21 mouse cellular contexts compared by ENCODE assay signal in the genomic region with DNA sequence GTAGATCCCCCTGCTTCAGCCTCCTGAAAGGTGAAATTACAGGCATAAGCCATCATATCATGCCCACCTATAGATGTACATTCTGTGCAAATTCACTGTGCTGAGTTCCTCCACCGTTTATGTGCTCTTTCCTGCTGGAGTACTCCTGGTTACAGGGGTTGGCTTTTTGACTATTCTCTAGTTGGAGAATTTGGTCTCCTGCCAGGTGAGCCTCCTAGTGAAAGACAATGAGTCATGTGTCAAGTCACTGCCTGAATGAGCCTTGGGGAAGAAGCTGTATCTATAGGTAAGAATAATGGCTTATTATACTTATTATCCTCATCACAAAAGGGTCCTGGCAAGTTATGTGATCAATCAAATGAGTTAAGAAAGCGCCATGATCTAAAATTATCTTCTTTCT.
A peak's percentile ranks its signal among the peaks of the same experiment; 100 is the strongest.
DNase-seq lines count a peak whose midpoint lies in the region; ATAC-seq and TF ChIP-seq lines count a peak whose summit lies in the region.
"Had no signal": no experiment of that assay in that cellular context is flagged by ENCODE, and none has a peak within 500 bp of the region (broad histone marks: within the 10 kb centered on the region; RNA-seq: fewer than 3 reads in every experiment).

No protein-coding gene starts in this region.

- no peaks in the 10 kb centered on the region for H3K4me1 ChIP-seq in lung, postnatal 0 days (ENCODE audit: insufficient read depth, low read depth, low read length)
- H3K4me1 ChIP-seq: forebrain, embryonic 10.5 days; hindbrain, embryonic 10.5 days; limb, embryonic 13.5 days; liver, embryonic 13.5 days; midbrain, embryonic 15.5 days; neural tube, embryonic 12.5 days had no signal

- TF ChIP-seq EP300 in lung, postnatal 0 days (IDR thresholded peaks at IDR 0.05): no peak

- no peaks in the 10 kb centered on the region for H3K9me3 ChIP-seq in lung, postnatal 0 days (ENCODE audit: low read length)
- H3K9me3 ChIP-seq: forebrain, embryonic 10.5 days; hindbrain, embryonic 10.5 days; limb, embryonic 13.5 days; liver, embryonic 13.5 days; midbrain, embryonic 15.5 days; neural tube, embryonic 12.5 days had no signal

- ATAC-seq in lung, postnatal 0 days: no peak
- ATAC-seq in erythroid progenitor cell, adult 5-6 weeks (replicated peaks; ENCODE audit: low FRiP score, poor library complexity, severe bottlenecking): no peak
- ATAC-seq: CD4-positive, CD25-positive, alpha-beta regulatory T cell, adult 4 months; intestine, postnatal 0 days; midbrain, embryonic 15.5 days; Patski had no signal

- no peak for TF ChIP-seq CTCF in lung, postnatal 0 days (IDR thresholded peaks at IDR 0.05)

- no peak overlapping the region for H3K27ac ChIP-seq in lung, postnatal 0 days (ENCODE audit: low read length)
- H3K27ac ChIP-seq: forebrain, embryonic 10.5 days; hindbrain, embryonic 10.5 days; limb, embryonic 13.5 days; liver, embryonic 13.5 days; midbrain, embryonic 15.5 days; neural tube, embryonic 12.5 days had no signal

- 69% methylated on average over 2 of the region's 2 CpGs for WGBS in lung, postnatal 0 days

- peak; percentile 29 for DNase-seq in adrenal gland, postnatal 10 days
- DNase-seq in adrenal gland, postnatal 4 days (ENCODE audit: low spot score in 2 of 2): no peak
- peak; percentile 5 for DNase-seq in heart, postnatal 4 days
- DNase-seq in heart, adult 18-20 months: no peak
- DNase-seq in lung, postnatal 0 days (ENCODE audit: low spot score): peak; percentile 6
- DNase-seq in lung, postnatal 14 days: no peak
- no peak for DNase-seq in retina, postnatal 1 day
- DNase-seq: cerebellum, adult 8-10 months; liver, embryonic 13.5 days; lung, adult 2 months; lung, postnatal 36 days had no signal

- H3K27me3 ChIP-seq in lung, postnatal 0 days (replicated peaks; ENCODE audit: insufficient read depth, low read length): no peaks in the 10 kb centered on the region
- H3K27me3 ChIP-seq: limb, embryonic 13.5 days; liver, embryonic 13.5 days; midbrain, embryonic 15.5 days; neural tube, embryonic 12.5 days; Patski had no signal

- no peak overlapping the region for H3K4me2 ChIP-seq in lung, postnatal 0 days (replicated peaks; ENCODE audit: low read depth, low read length)
- H3K4me2 ChIP-seq: heart, embryonic 11.5 days; limb, embryonic 13.5 days; liver, embryonic 13.5 days; midbrain, embryonic 15.5 days; neural tube, embryonic 12.5 days had no signal

- H3K4me3 ChIP-seq in lung, postnatal 0 days (ENCODE audit: low read depth, low read length): no peak overlapping the region
- H3K4me3 ChIP-seq: forebrain, embryonic 10.5 days; hindbrain, embryonic 10.5 days; limb, embryonic 13.5 days; liver, embryonic 13.5 days; midbrain, embryonic 15.5 days; neural tube, embryonic 12.5 days had no signal

- H3K9ac ChIP-seq in lung, postnatal 0 days (replicated peaks; ENCODE audit: low read depth): no peak overlapping the region
- H3K9ac ChIP-seq: limb, embryonic 13.5 days; liver, embryonic 13.5 days; midbrain, embryonic 15.5 days; neural tube, embryonic 12.5 days had no signal

- no peaks in the 10 kb centered on the region for H3K36me3 ChIP-seq in lung, postnatal 0 days (ENCODE audit: insufficient read depth, low read length)
- H3K36me3 ChIP-seq: forebrain, embryonic 10.5 days; hindbrain, embryonic 10.5 days; limb, embryonic 13.5 days; liver, embryonic 13.5 days; midbrain, embryonic 15.5 days; neural tube, embryonic 12.5 days had no signal

Comparison
In these comparisons a context has a peak if more than half of its experiments do, and no peak if none do; other contexts are left out.
1. DNase-seq: peak in adrenal gland, postnatal 10 days (single experiment), heart, postnatal 4 days (single experiment) and lung, postnatal 0 days (single experiment); none in adrenal gland, postnatal 4 days (0 of 2), heart, adult 18-20 months (0 of 2), lung, postnatal 14 days (single experiment) and retina, postnatal 1 day (single experiment).